Mouse (Mus musculus) embryo, embryonic 9.5 days (tissue): Measurements from ENCODE around the gene AC109138.7.

Source experiments
- DNase-seq: peaks from one replicate; pipeline ENCODE4 v3.0.0-alpha.2; 2017; ENCODE audit errors: extremely low spot score

The AC109138.7 gene

DNA sequence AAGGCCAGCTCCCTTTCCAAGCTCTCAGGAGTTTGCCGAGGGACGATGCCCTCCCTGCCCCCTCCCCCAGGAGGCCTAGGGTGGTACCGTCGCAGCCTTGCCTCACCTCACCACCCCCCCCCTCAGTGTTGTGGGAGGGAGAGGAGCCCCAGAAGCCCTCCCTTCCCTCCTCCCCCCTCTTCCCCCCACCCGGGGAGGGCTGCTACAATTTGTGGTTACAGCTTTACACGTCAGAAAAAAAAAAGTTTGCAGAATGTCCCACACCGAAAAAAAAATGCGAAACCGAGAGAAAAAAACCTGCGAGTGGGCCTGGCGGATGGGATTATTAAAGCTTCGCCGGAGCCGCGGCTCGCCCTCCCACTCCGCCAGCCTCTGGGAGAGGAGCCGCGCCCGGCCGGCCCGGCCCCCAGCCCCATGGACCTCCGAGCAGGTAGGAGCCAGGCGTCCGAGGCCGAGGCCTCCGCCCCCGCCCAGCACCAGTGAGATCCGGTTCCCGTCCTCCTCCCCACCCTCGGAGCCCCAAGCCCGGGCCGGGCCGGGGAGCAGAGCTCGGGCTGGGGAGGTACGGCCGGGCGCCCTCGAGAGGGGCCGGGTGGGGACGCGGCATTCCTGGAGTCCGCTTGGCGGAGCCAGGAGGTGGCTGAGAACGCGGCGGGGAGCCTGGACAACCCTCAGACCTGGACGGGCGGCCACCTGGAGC lies at the start of gene AC109138.7, which contains the start of gene Clcf1:
Gene AC109138.7, plus strand, starts transcription at position 287 of the 700 bp plus-strand sequence.
Gene Clcf1, plus strand, starts transcription at position 168 of the 700 bp plus-strand sequence.
- DNase-seq, result no peak

DNA sequence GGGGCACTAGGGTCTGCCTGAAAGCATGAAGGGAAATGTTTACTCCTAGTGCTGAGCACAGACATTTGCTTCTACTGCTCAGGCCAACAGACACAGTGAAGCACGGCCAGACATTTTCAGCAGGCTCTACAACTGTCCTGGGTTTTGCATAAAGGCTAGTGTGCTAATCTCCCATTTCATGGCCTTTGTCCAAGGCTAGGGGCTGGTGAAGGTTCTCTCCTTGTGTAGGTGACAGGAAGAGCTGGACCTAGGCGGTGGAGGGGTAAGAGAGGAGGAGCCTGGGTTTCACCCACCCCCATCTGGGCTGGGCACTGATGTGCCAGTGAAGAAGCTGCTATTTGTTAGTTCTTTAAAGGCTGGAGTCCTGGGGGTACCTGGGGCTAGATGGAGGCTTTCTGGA lies 49.4 kb upstream of the AC109138.7 start:
- no peak for DNase-seq

GRCm38 (mm10) chr19:4166678-4167476 lies 47.3 kb upstream of the AC109138.7 start:
- no peak for DNase-seq

- peak; percentile 99 for DNase-seq
Observed at GRCm38 (mm10) chr19:4169378-4169784, 44.8 kb upstream of the AC109138.7 start.

DNA sequence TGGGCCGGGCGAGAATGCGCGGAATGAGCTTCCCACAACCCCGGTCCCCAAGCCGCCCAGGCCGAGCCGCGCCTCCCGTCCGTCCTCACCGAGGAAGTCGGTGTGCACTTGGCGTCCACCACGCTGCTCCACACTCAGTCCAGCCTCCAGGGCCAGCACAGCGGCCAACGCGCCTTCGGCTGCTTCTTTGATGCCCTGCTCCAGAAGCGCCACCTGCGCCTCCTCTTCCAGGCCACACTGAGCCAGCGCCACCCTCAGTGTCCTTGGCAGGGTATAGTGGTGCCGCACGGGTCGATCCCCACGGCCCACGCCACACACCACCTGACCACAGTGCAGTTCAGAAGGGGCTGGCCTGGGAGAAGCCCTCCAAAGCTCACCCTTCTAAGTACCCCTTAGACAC lies 44.3 kb upstream of the AC109138.7 start:
- no peak for DNase-seq

DNA sequence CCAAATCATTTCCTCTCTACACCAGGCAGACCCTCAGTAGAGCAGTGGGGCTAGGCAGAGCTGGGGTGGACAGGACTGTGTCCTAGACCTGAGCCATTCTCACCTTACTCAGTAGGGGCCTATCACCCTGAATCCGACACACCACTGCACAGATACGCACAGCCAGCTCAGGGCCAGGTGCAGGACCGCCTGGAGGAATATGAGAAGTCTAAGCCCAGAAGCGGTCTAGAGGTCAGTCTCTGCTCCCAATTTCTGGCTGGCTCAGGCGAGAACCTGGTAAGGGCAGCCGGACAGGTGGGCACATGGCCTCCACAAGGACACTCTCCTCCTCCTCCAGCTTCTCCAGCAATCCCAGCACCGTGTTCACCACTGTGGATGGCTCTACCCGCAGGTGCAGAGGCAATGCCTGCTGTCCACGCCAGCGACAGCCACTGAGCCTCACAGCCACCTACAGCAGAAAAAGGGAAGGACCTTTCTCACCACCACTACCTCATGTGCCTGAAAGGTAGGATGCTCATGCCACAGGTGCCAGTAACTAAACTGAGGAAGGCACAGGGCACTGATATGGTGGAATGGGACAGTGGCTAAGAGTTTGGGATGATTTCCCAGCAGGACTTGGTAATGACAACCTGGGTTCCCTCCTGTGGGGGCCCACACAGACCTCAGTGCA lies 43.3 kb upstream of the AC109138.7 start:
- no peak for DNase-seq

DNA sequence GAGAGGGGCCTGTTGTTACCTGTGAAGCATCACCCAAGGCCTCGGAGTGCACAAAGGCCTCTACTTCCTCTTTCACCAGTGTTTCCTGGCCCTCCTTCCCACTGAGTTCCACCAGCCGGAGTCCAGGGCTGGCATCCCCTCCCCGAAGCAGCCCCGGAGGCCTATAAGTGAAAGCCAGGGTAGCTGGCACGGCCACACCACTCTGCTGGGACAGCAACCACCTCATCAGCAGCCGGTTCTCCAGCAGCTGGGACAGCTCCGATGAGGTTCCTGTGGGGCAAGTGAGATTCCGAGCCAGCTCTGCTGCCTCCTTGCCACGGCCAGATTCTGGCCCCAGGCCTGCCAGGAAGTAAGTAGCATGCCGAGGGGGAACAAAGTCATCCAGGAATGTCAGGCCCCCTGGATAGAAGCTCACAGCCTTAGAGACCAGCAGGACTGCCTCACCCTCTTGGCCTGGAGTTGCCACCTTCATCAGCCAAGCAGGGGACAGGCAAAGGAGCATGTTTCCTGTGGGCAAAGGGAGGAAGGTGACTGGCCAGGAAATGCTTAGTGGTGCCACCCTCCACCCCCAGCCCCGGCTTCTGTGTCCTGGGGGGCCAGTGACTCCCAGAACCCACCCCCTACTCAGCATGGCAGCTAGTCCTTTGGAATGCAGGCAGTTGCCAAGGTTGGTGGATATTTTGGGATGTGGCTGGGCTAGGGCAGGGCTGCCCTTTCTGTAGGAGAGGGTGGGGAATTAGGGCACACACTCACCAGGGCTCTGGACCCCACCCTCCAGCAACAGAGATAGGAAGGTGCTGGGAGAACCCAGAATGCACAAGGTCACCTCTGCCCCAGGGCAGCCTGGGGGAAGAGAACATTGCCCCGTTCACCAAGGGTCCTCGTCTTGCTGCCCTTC lies 42.5 kb upstream of the AC109138.7 start:
- no peak for DNase-seq

- DNase-seq, result no peak
Observed at GRCm38 (mm10) chr19:4172925-4173324, 41.2 kb upstream of the AC109138.7 start.

DNA sequence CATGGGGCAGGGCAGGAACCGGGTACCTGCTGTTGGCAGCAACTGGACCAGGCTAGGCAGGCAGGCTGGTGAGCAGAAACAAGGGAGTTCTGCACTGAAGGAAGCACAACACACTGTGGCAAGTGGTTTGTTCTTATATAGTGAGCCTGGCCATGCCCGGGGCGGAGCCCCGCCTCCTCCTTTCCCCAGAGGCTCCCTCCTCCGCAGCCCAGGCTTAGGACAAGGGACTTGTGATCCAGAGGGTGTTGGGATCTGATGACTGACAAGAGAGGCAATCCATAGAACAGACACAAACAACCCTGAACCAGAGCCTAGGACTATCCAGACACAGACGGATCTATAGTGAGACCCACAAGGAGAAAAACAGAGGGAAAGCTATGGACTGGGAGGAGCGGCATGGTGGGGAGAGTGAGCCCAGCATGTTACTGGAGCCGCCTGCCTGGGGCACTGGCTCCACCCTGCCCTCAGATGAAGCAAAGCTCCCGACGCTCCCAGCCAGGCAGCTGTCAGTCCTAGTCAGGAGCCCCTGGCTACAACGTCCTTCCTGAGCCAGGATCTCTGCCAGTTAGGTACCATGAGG lies 38.7 kb upstream of the AC109138.7 start, which contains the start of gene Carns1:
Gene Carns1, minus strand, starts transcription at position 112 of the 580 bp plus-strand sequence.
- no peak for DNase-seq

DNA sequence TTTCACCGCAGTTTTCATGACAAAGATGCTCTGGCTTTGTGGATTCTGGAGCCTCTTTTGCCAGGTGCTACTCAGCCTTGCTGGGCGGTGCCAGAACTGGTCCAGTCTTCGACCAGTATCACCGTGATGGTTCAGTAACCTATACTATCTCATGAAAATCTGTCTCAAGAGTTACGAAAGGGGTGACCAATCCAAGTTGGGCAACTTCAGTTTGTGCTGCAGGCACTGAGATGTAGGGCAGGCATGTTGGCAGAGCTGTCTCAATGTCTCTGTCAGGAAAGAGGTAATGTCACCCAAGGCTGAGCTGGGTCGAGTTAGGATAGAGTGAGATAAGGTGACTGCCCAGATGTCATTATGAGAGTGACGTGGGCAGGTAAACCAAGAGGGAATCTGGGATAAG lies 33.7 kb upstream of the AC109138.7 start:
- no peak for DNase-seq

DNA sequence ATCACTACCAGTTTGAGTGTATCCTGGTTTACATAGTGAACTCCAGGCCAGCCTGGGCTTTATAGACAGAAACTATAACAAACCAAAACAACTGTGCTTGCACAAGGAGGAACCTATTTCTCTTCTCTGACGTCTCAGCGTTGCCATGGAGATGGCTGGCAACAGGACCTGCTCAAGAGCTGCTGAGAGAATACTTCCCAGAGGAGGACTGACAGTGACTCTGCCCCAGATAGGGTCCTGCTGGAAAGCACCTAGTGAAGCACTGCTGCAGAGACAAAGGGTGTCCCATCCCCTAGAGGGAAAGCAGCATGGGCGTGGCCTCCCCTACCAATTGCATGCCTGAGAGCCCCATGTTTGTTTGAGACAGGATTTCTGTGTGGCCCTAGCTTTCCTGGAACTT lies 32.3 kb upstream of the AC109138.7 start:
- no peak for DNase-seq

GRCm38 (mm10) chr19:4183689-4184088 lies 30.5 kb upstream of the AC109138.7 start:
- no peak for DNase-seq

- no peak for DNase-seq
Observed at GRCm38 (mm10) chr19:4184976-4185975, 28.9 kb upstream of the AC109138.7 start.

GRCm38 (mm10) chr19:4187303-4187702 lies 26.9 kb upstream of the AC109138.7 start:
- no peak for DNase-seq

GRCm38 (mm10) chr19:4189051-4189620 lies 25.0 kb upstream of the AC109138.7 start:
- no peak for DNase-seq

GRCm38 (mm10) chr19:4190831-4191334 lies 23.3 kb upstream of the AC109138.7 start, which contains the start of gene Tbc1d10c:
Tbc1d10c (minus strand) TSS chr19:4191284.
- DNase-seq, result no peak

GRCm38 (mm10) chr19:4191528-4192250 lies 22.5 kb upstream of the AC109138.7 start, which contains the start of gene Ppp1ca:
Ppp1ca (plus strand) TSS chr19:4192065.
- DNase-seq, result peak; percentile 98
